Mouse (Mus musculus): ENCODE data around the gene Kcp. TPM values are rescaled to one million over a fixed set of nuclear protein-coding genes. Genes with fewer than 3 reads are reported as not detected.

The Kcp gene
- polyA plus RNA-seq, 1 experiment from 2014 or later = 18.9 TPM

GRCm38 (mm10) chr6:29436461-29436934 is 71.3 kb downstream of the Kcp start:
- ATAC-seq (replicated peaks) = peak; percentile 35
- Histone ChIP-seq H3K36me3 (replicated peaks) (no peaks in the 10 kb centered on the region), H3K9ac (no peak overlapping the region), H3K4me2 (peak overlapping the region; percentile 15; the same call in 1 of the 2 replicates), H3K27me3 (replicated peaks) (peaks cover 31% of the 10 kb centered on the region), H3K27ac (peak overlapping the region; percentile 54), H3K9me3 (no peaks in the 10 kb centered on the region), H3K4me3 (no peak overlapping the region), H3K4me1 (peaks cover 35% of the 10 kb centered on the region)
- 5% methylated on average over 11 of the region's 11 CpGs for WGBS

GRCm38 (mm10) chr6:29435940-29436451 is 71.8 kb downstream of the Kcp start:
- WGBS = 15% methylated on average over 6 of the region's 6 CpGs
- Histone ChIP-seq H3K27ac (peak overlapping the region; percentile 62), H3K4me3 (no peak overlapping the region), H3K4me1 (peaks cover 35% of the 10 kb centered on the region), H3K36me3 (replicated peaks) (no peaks in the 10 kb centered on the region), H3K9ac (no peak overlapping the region), H3K9me3 (no peaks in the 10 kb centered on the region), H3K4me2 (peak overlapping the region; percentile 15; the same call in 1 of the 2 replicates), H3K27me3 (replicated peaks) (peaks cover 34% of the 10 kb centered on the region)
- ATAC-seq (replicated peaks) = peak; percentile 60

- Histone ChIP-seq H3K27me3 (replicated peaks) (peaks cover 39% of the 10 kb centered on the region), H3K9me3 (no peaks in the 10 kb centered on the region), H3K36me3 (replicated peaks) (no peaks in the 10 kb centered on the region), H3K9ac (no peak overlapping the region), H3K4me3 (no peak overlapping the region), H3K4me2 (peak overlapping the region; percentile 72), H3K4me1 (peaks cover 35% of the 10 kb centered on the region), H3K27ac (peak overlapping the region; percentile 62; the same call in 1 of the 2 replicates)
- 8% methylated on average over 13 of the region's 13 CpGs for WGBS
- peak; percentile 65 for ATAC-seq (replicated peaks)
These were observed 72.7 kb downstream of the Kcp start for GRCm38 (mm10) chr6:29434911-29435691.

GRCm38 (mm10) chr6:29433804-29434795 is 73.7 kb downstream of the Kcp start:
- Histone ChIP-seq H3K27me3 (replicated peaks) (peaks cover 39% of the 10 kb centered on the region), H3K9ac (no peak overlapping the region), H3K27ac (no peak overlapping the region), H3K4me3 (peak overlapping the region; percentile 40), H3K36me3 (replicated peaks) (no peaks in the 10 kb centered on the region), H3K4me1 (peaks cover 35% of the 10 kb centered on the region), H3K9me3 (no peaks in the 10 kb centered on the region), H3K4me2 (peak overlapping the region; percentile 72)
- WGBS = 9% methylated on average over 27 of the region's 27 CpGs
- ATAC-seq (replicated peaks) = no peak

- Histone ChIP-seq H3K9ac (peak within 1 kb of the TSS; percentile 13; the same call in 1 of the 2 replicates), H3K9me3 (no peaks in the 10 kb centered on the region), H3K27me3 (replicated peaks) (peaks cover 39% of the 10 kb centered on the region), H3K27ac (no peak within 1 kb of the TSS), H3K4me2 (peak within 1 kb of the TSS; percentile 72), H3K36me3 (replicated peaks) (no peaks in the 10 kb centered on the region), H3K4me3 (peak within 1 kb of the TSS; percentile 40), H3K4me1 (peaks cover 35% of the 10 kb centered on the region)
- under 1% methylated on average over 62 of the region's 77 CpGs for WGBS
- ATAC-seq (replicated peaks) = no peak
These were observed 74.5 kb downstream of the Kcp start, which contains the start of gene Flnc for GRCm38 (mm10) chr6:29433038-29433803. Gene Flnc, plus strand, starts transcription at chr6:29433256.

- H3K4me1 ChIP-seq = peaks cover 35% of the 10 kb centered on the region
- H3K27ac ChIP-seq = no peak overlapping the region
- no peaks in the 10 kb centered on the region for H3K36me3 ChIP-seq (replicated peaks)
- peak overlapping the region; percentile 13; the same call in 1 of the 2 replicates for H3K9ac ChIP-seq
- peaks cover 39% of the 10 kb centered on the region for H3K27me3 ChIP-seq (replicated peaks)
- peak overlapping the region; percentile 40 for H3K4me3 ChIP-seq
- H3K9me3 ChIP-seq = no peaks in the 10 kb centered on the region
- ATAC-seq (replicated peaks) = no peak
- peak overlapping the region; percentile 72 for H3K4me2 ChIP-seq
These were observed 75.1 kb downstream of the Kcp start for GRCm38 (mm10) chr6:29432676-29433037.

- WGBS = 29% methylated on average over 3 of the region's 3 CpGs
- H3K36me3 ChIP-seq (replicated peaks) = no peaks in the 10 kb centered on the region
- H3K27me3 ChIP-seq (replicated peaks) = peaks cover 39% of the 10 kb centered on the region
- H3K4me2 ChIP-seq = no peak overlapping the region
- H3K4me3 ChIP-seq = no peak overlapping the region
- no peaks in the 10 kb centered on the region for H3K9me3 ChIP-seq
- peaks cover 35% of the 10 kb centered on the region for H3K4me1 ChIP-seq
- H3K9ac ChIP-seq = no peak overlapping the region
- no peak overlapping the region for H3K27ac ChIP-seq
- ATAC-seq (replicated peaks) = no peak
These were observed 75.6 kb downstream of the Kcp start for GRCm38 (mm10) chr6:29432156-29432555.

- WGBS = 30% methylated on average over 5 of the region's 5 CpGs
- no peaks in the 10 kb centered on the region for H3K36me3 ChIP-seq (replicated peaks)
- H3K4me1 ChIP-seq = peaks cover 29% of the 10 kb centered on the region
- no peak overlapping the region for H3K4me3 ChIP-seq
- H3K9me3 ChIP-seq = no peaks in the 10 kb centered on the region
- peaks cover 39% of the 10 kb centered on the region for H3K27me3 ChIP-seq (replicated peaks)
- H3K27ac ChIP-seq = no peak overlapping the region
- no peak for ATAC-seq (replicated peaks)
- no peak overlapping the region for H3K9ac ChIP-seq
- no peak overlapping the region for H3K4me2 ChIP-seq
These were observed 76.3 kb downstream of the Kcp start for GRCm38 (mm10) chr6:29431473-29431872.

GRCm38 (mm10) chr6:29430681-29431420 is 76.9 kb downstream of the Kcp start:
- Histone ChIP-seq H3K4me1 (peaks cover 24% of the 10 kb centered on the region), H3K36me3 (replicated peaks) (no peaks in the 10 kb centered on the region), H3K27me3 (replicated peaks) (peaks cover 39% of the 10 kb centered on the region), H3K9ac (no peak overlapping the region), H3K9me3 (no peaks in the 10 kb centered on the region), H3K4me3 (no peak overlapping the region), H3K4me2 (no peak overlapping the region), H3K27ac (no peak overlapping the region)
- ATAC-seq (replicated peaks) = no peak
- WGBS = 46% methylated on average over 15 of the region's 15 CpGs

GRCm38 (mm10) chr6:29428171-29428570 is 79.6 kb downstream of the Kcp start:
- no peak overlapping the region for H3K4me2 ChIP-seq
- peaks cover 5% of the 10 kb centered on the region for H3K4me1 ChIP-seq
- no peaks in the 10 kb centered on the region for H3K9me3 ChIP-seq
- 53% methylated on average over 4 of the region's 4 CpGs for whole genome bisulfite sequencing
- H3K4me3 ChIP-seq = no peak overlapping the region
- peaks cover 24% of the 10 kb centered on the region for H3K27me3 ChIP-seq (replicated peaks)
- H3K9ac ChIP-seq = no peak overlapping the region
- ATAC-seq (replicated peaks) = no peak
- H3K27ac ChIP-seq = no peak overlapping the region
- H3K36me3 ChIP-seq (replicated peaks) = no peaks in the 10 kb centered on the region

- no peak overlapping the region for H3K4me3 ChIP-seq
- no peaks in the 10 kb centered on the region for H3K9me3 ChIP-seq
- H3K27me3 ChIP-seq (replicated peaks) = peaks cover 6% of the 10 kb centered on the region; the same call in 1 of the 2 replicates
- H3K4me1 ChIP-seq = no peaks in the 10 kb centered on the region
- H3K36me3 ChIP-seq (replicated peaks) = no peaks in the 10 kb centered on the region
- no peak overlapping the region for H3K9ac ChIP-seq
- WGBS = 83% methylated on average over 6 of the region's 6 CpGs
- no peak overlapping the region for H3K4me2 ChIP-seq
- no peak overlapping the region for H3K27ac ChIP-seq
- no peak for ATAC-seq (replicated peaks)
These were observed 81.4 kb downstream of the Kcp start for GRCm38 (mm10) chr6:29426331-29426730.
